Mouse (Mus musculus) stomach, postnatal 0 days (tissue): ENCODE results near the gene 2310022A10Rik.

Source experiments
- CTCF ChIP-seq: IDR thresholded peaks from 2 replicates; pipeline ENCODE4 v1.5.1; 2016; ENCODE audit warnings: antibody characterized with exemption, low read depth, mild to moderate bottlenecking, moderate library complexity
- EP300 ChIP-seq: optimal IDR thresholded peaks from 2 replicates; pipeline ENCODE3; 2016; ENCODE audit warnings: antibody characterized with exemption

DNA sequence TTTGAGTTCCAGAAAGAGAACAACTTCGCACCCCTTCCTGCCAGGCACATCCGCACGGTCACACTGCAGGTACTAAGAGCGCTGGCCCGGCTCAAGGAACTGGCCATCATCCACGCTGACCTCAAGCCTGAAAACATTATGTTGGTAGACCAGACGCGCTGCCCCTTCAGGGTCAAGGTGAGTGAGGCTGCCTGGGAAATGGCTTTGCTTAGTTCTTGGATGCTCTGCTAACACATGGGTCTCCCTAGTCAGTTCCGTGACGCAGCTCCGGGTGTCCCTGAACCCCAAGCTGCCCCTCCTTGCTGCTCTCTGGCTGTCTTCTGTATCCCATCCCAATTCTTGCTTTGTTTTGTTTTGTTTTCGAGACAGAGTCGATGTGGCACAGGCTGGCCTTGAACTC, 29.2 kb upstream of the 2310022A10Rik start:
- no peak for TF ChIP-seq CTCF
- no peak for TF ChIP-seq EP300
